Mouse (Mus musculus): Measurements from ENCODE around the gene Ggn. TPM values are rescaled to one million over a fixed set of nuclear protein-coding genes. Genes with fewer than 3 reads are reported as not detected.
"Not testable (repeated sequence)": the region's sequence is repeated elsewhere in the genome, so short reads cannot be mapped to it uniquely, and the experiment has no call there.

The Ggn gene
- total and polyA plus RNA-seq, 2 experiments, result 0.18 TPM; not detected in 1

- 91% methylated on average over 2 of the region's 2 CpGs for WGBS
- peaks cover 4% of the 10 kb centered on the region; the same call in 1 of the 2 replicates for H3K4me1 ChIP-seq (ENCODE audit: control insufficient read depth, insufficient read depth, low read length)
- H3K9ac ChIP-seq (ENCODE audit: low read depth, low read length), result no peak overlapping the region
- H3K36me3 ChIP-seq (ENCODE audit: control insufficient read depth, insufficient read depth, low read length), result no peaks in the 10 kb centered on the region
- no peak overlapping the region for H3K27ac ChIP-seq (replicated peaks; ENCODE audit: insufficient read depth, low read depth, low read length)
- DNase-seq (ENCODE audit: extremely low read depth, low read depth, low spot score), result no peak
- 0 out of 2 replicates have a peak, but pooled peaks cover 7% of the 10 kb centered on the region for H3K27me3 ChIP-seq (ENCODE audit: control insufficient read depth, insufficient read depth, low read length)
- no peaks in the 10 kb centered on the region for H3K79me2 ChIP-seq (ENCODE audit: control insufficient read depth, insufficient read depth, low read length)
- no peak overlapping the region for H3K4me3 ChIP-seq (ENCODE audit: insufficient read depth, low read depth, low read length)
- no peak for TF ChIP-seq POLR2A (IDR thresholded peaks at IDR 0.05; ENCODE audit: extremely low read depth, insufficient read depth, low read length)
- peak; percentile 58 for TF ChIP-seq CTCF (IDR thresholded peaks at IDR 0.05; ENCODE audit: low read depth, low read length)
These were observed 41.3 kb upstream of the Ggn start for GRCm38 (mm10) chr7:29128725-29129124.

GRCm38 (mm10) chr7:29134230-29134629 is 35.8 kb upstream of the Ggn start:
- Histone ChIP-seq H3K4me3 (ENCODE audit: insufficient read depth, low read depth, low read length) (no peak overlapping the region), H3K27me3 (ENCODE audit: control insufficient read depth, insufficient read depth, low read length) (peaks cover 10% of the 10 kb centered on the region; the same call in 1 of the 2 replicates), H3K9ac (ENCODE audit: low read depth, low read length) (no peak overlapping the region), H3K36me3 (ENCODE audit: control insufficient read depth, insufficient read depth, low read length) (no peaks in the 10 kb centered on the region), H3K79me2 (ENCODE audit: control insufficient read depth, insufficient read depth, low read length) (no peaks in the 10 kb centered on the region), H3K27ac (replicated peaks; ENCODE audit: insufficient read depth, low read depth, low read length) (no peak overlapping the region), H3K4me1 (ENCODE audit: control insufficient read depth, insufficient read depth, low read length) (no peaks in the 10 kb centered on the region)
- no peak for TF ChIP-seq CTCF (IDR thresholded peaks at IDR 0.05; ENCODE audit: low read depth, low read length)
- TF ChIP-seq POLR2A (IDR thresholded peaks at IDR 0.05; ENCODE audit: extremely low read depth, insufficient read depth, low read length), result no peak
- 17% methylated on average over 4 of the region's 4 CpGs for WGBS
- DNase-seq (ENCODE audit: extremely low read depth, low read depth, low spot score), result no peak

- TF ChIP-seq POLR2A (IDR thresholded peaks at IDR 0.05; ENCODE audit: extremely low read depth, insufficient read depth, low read length) (no peak), CTCF (IDR thresholded peaks at IDR 0.05; ENCODE audit: low read depth, low read length) (no peak)
- Histone ChIP-seq H3K4me1 (ENCODE audit: control insufficient read depth, insufficient read depth, low read length) (no peaks in the 10 kb centered on the region), H3K79me2 (ENCODE audit: control insufficient read depth, insufficient read depth, low read length) (no peaks in the 10 kb centered on the region), H3K9ac (ENCODE audit: low read depth, low read length) (no peak within 1 kb of the TSS), H3K27ac (replicated peaks; ENCODE audit: insufficient read depth, low read depth, low read length) (no peak within 1 kb of the TSS), H3K27me3 (ENCODE audit: control insufficient read depth, insufficient read depth, low read length) (peaks cover 10% of the 10 kb centered on the region; the same call in 1 of the 2 replicates), H3K36me3 (ENCODE audit: control insufficient read depth, insufficient read depth, low read length) (no peaks in the 10 kb centered on the region), H3K4me3 (ENCODE audit: insufficient read depth, low read depth, low read length) (peak within 1 kb of the TSS; percentile 26; the same call in 1 of the 2 replicates)
- 3% methylated on average over 17 of the region's 20 CpGs for WGBS
- DNase-seq (ENCODE audit: extremely low read depth, low read depth, low spot score), result no peak
These were observed 35.2 kb upstream of the Ggn start, which contains the start of gene Rasgrp4 for GRCm38 (mm10) chr7:29134693-29135386. Gene Rasgrp4, plus strand, starts transcription at chr7:29134851.

GRCm38 (mm10) chr7:29137429-29137828 is 32.6 kb upstream of the Ggn start:
- TF ChIP-seq POLR2A (IDR thresholded peaks at IDR 0.05; ENCODE audit: extremely low read depth, insufficient read depth, low read length) (no peak), CTCF (IDR thresholded peaks at IDR 0.05; ENCODE audit: low read depth, low read length) (no peak)

GRCm38 (mm10) chr7:29139237-29139636 is 30.8 kb upstream of the Ggn start:
- not testable (repeated sequence) for H3K4me1 ChIP-seq (ENCODE audit: control insufficient read depth, insufficient read depth, low read length); H3K27ac ChIP-seq (replicated peaks; ENCODE audit: insufficient read depth, low read depth, low read length); H3K79me2 ChIP-seq (ENCODE audit: control insufficient read depth, insufficient read depth, low read length); H3K9ac ChIP-seq (ENCODE audit: low read depth, low read length); H3K4me3 ChIP-seq (ENCODE audit: insufficient read depth, low read depth, low read length); DNase-seq (ENCODE audit: extremely low read depth, low read depth, low spot score); H3K27me3 ChIP-seq (ENCODE audit: control insufficient read depth, insufficient read depth, low read length); H3K36me3 ChIP-seq (ENCODE audit: control insufficient read depth, insufficient read depth, low read length)
- WGBS, result 91% methylated on average over 3 of the region's 4 CpGs

More at GRCm38 (mm10) chr7:29137429-29137828, 32.6 kb upstream of the Ggn start:
- H3K4me1 ChIP-seq (ENCODE audit: control insufficient read depth, insufficient read depth, low read length), result no peaks in the 10 kb centered on the region
- DNase-seq (ENCODE audit: extremely low read depth, low read depth, low spot score), result no peak
- no peaks in the 10 kb centered on the region for H3K36me3 ChIP-seq (ENCODE audit: control insufficient read depth, insufficient read depth, low read length)
- H3K79me2 ChIP-seq (ENCODE audit: control insufficient read depth, insufficient read depth, low read length), result no peaks in the 10 kb centered on the region
- peaks cover 10% of the 10 kb centered on the region; the same call in 1 of the 2 replicates for H3K27me3 ChIP-seq (ENCODE audit: control insufficient read depth, insufficient read depth, low read length)
- WGBS, result 46% methylated on average over 16 of the region's 16 CpGs
- H3K27ac ChIP-seq (replicated peaks; ENCODE audit: insufficient read depth, low read depth, low read length), result no peak overlapping the region
- no peak overlapping the region for H3K9ac ChIP-seq (ENCODE audit: low read depth, low read length)
- H3K4me3 ChIP-seq (ENCODE audit: insufficient read depth, low read depth, low read length), result no peak overlapping the region

GRCm38 (mm10) chr7:29141416-29141815 is 28.6 kb upstream of the Ggn start:
- Histone ChIP-seq H3K36me3 (ENCODE audit: control insufficient read depth, insufficient read depth, low read length) (no peaks in the 10 kb centered on the region), H3K27me3 (ENCODE audit: control insufficient read depth, insufficient read depth, low read length) (peaks cover 3% of the 10 kb centered on the region; the same call in 1 of the 2 replicates), H3K79me2 (ENCODE audit: control insufficient read depth, insufficient read depth, low read length) (no peaks in the 10 kb centered on the region), H3K4me3 (ENCODE audit: insufficient read depth, low read depth, low read length) (no peak overlapping the region), H3K9ac (ENCODE audit: low read depth, low read length) (no peak overlapping the region), H3K27ac (replicated peaks; ENCODE audit: insufficient read depth, low read depth, low read length) (no peak overlapping the region), H3K4me1 (ENCODE audit: control insufficient read depth, insufficient read depth, low read length) (no peaks in the 10 kb centered on the region)
- no peak for DNase-seq (ENCODE audit: extremely low read depth, low read depth, low spot score)
- TF ChIP-seq POLR2A (IDR thresholded peaks at IDR 0.05; ENCODE audit: extremely low read depth, insufficient read depth, low read length) (no peak), CTCF (IDR thresholded peaks at IDR 0.05; ENCODE audit: low read depth, low read length) (no peak)
- WGBS, result 71% methylated on average over 8 of the region's 8 CpGs
